Mouse (Mus musculus): ENCODE results near the gene Zfp446. TPM values are rescaled to one million over a fixed set of nuclear protein-coding genes. Genes with fewer than 3 reads are reported as not detected.
A peak's percentile ranks its signal among the peaks of the same experiment; 100 is the strongest.

The Zfp446 gene
- polyA plus RNA-seq, 1 experiment from 2014 or later = 3.9 TPM

DNA sequence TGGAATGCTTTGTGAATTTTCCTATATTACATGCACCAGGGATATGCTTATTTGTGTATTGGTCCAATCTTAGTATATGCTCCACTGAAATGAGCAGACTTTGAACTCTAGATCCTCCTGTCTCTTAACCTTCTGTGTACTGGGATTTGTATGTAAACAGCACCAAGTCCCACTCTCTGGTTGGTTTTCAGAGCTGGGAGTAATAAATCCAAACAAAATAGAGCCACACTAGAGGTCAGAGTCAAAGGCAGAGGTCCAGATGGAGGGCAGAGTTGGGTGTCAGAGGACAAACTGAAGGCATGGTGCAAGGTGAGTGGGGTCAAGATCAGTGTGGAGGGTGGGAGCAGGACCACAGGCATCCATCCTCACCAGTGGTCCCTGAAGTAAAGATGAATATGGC lies 18.2 kb downstream of the Zfp446 start:
- no peak overlapping the region for H3K4me3 ChIP-seq (ENCODE audit: low read depth, low read length)
- H3K9me3 ChIP-seq (ENCODE audit: low read length) = no peaks in the 10 kb centered on the region
- TF ChIP-seq EP300 (IDR thresholded peaks at IDR 0.05) = no peak
- no peak for TF ChIP-seq CTCF (IDR thresholded peaks at IDR 0.05)
- H3K27ac ChIP-seq (ENCODE audit: low read length) = no peak overlapping the region
- H3K4me2 ChIP-seq (replicated peaks; ENCODE audit: low read depth, low read length) = no peak overlapping the region
- no peak for ATAC-seq
- H3K27me3 ChIP-seq (replicated peaks; ENCODE audit: insufficient read depth, low read length) = no peaks in the 10 kb centered on the region
- no peaks in the 10 kb centered on the region for H3K4me1 ChIP-seq (ENCODE audit: insufficient read depth, low read depth, low read length)
- no peaks in the 10 kb centered on the region for H3K36me3 ChIP-seq (ENCODE audit: insufficient read depth, low read length)
- H3K9ac ChIP-seq (replicated peaks; ENCODE audit: low read depth) = no peak overlapping the region
- DNase-seq (ENCODE audit: low spot score) = no peak

DNA sequence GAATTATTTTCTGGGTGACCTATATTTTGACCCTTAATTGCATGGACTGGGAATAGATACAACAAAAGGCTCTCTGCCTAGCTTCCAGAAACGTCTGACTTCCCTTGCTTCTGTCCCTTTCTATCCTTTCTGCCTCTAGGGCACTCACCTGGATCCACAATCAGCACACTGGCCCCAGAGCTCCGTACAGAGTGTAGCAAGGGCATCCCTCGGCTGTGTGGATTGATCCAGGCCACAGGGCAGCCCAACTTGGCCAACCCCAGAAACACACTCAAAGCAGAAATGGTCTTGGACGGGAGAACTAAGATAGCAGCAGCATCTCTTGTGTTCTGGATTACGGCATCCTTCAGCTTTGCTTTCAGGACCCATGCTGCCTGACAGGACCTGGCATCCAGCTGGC lies 19.6 kb downstream of the Zfp446 start:
- no peak overlapping the region for H3K4me3 ChIP-seq (ENCODE audit: low read depth, low read length)
- no peak overlapping the region for H3K9ac ChIP-seq (replicated peaks; ENCODE audit: low read depth)
- no peaks in the 10 kb centered on the region for H3K27me3 ChIP-seq (replicated peaks; ENCODE audit: insufficient read depth, low read length)
- TF ChIP-seq EP300 (IDR thresholded peaks at IDR 0.05) (no peak), CTCF (IDR thresholded peaks at IDR 0.05) (no peak)
- no peak overlapping the region for H3K4me2 ChIP-seq (replicated peaks; ENCODE audit: low read depth, low read length)
- no peak for ATAC-seq
- 66% methylated on average over 5 of the region's 5 CpGs for WGBS
- H3K36me3 ChIP-seq (ENCODE audit: insufficient read depth, low read length) = no peaks in the 10 kb centered on the region
- H3K9me3 ChIP-seq (ENCODE audit: low read length) = no peaks in the 10 kb centered on the region
- no peak overlapping the region for H3K27ac ChIP-seq (ENCODE audit: low read length)
- no peaks in the 10 kb centered on the region for H3K4me1 ChIP-seq (ENCODE audit: insufficient read depth, low read depth, low read length)
- DNase-seq (ENCODE audit: low spot score) = no peak

DNA sequence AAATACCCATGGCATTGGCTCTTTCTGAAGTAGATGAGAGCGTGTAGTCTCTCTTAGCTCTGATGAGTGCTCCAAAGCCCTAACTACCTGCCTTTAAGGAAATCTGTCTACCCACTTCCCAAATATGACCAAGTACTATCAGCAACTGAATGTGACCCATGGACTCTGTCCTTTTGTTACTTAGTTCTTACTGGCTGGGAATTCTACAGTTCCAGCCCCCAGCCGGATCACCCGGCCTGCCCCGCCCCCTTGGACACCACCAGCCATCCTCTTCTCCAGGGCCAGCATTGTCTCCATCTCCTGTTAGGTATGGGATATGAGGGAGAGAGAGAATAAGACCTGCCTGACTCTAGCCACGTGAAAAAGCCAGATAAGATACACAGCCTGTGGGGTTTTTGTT lies 20.4 kb downstream of the Zfp446 start, which contains the start of gene Slc27a5:
Gene Slc27a5 (minus strand): TSS at position 140 of the 400 bp plus-strand sequence.
- Histone ChIP-seq H3K36me3 (ENCODE audit: insufficient read depth, low read length) (no peaks in the 10 kb centered on the region), H3K9ac (replicated peaks; ENCODE audit: low read depth) (no peak within 1 kb of the TSS), H3K4me1 (ENCODE audit: insufficient read depth, low read depth, low read length) (no peaks in the 10 kb centered on the region), H3K9me3 (ENCODE audit: low read length) (no peaks in the 10 kb centered on the region), H3K27me3 (replicated peaks; ENCODE audit: insufficient read depth, low read length) (no peaks in the 10 kb centered on the region), H3K4me2 (replicated peaks; ENCODE audit: low read depth, low read length) (no peak within 1 kb of the TSS), H3K4me3 (ENCODE audit: low read depth, low read length) (no peak within 1 kb of the TSS), H3K27ac (ENCODE audit: low read length) (no peak within 1 kb of the TSS)
- 78% methylated on average over 5 of the region's 5 CpGs for WGBS
- TF ChIP-seq EP300 (IDR thresholded peaks at IDR 0.05) = no peak
- no peak for TF ChIP-seq CTCF (IDR thresholded peaks at IDR 0.05)
- ATAC-seq = no peak
- no peak for DNase-seq (ENCODE audit: low spot score)

GRCm38 (mm10) chr7:12998851-12999250 lies 21.2 kb downstream of the Zfp446 start, which contains the start of gene Trim28:
Gene Trim28, plus strand, starts transcription at chr7:12999114.
- H3K4me3 ChIP-seq (ENCODE audit: low read depth, low read length) = no peak within 1 kb of the TSS
- no peaks in the 10 kb centered on the region for H3K4me1 ChIP-seq (ENCODE audit: insufficient read depth, low read depth, low read length)
- no peak within 1 kb of the TSS for H3K4me2 ChIP-seq (replicated peaks; ENCODE audit: low read depth, low read length)
- no peak for TF ChIP-seq EP300 (IDR thresholded peaks at IDR 0.05)
- TF ChIP-seq CTCF (IDR thresholded peaks at IDR 0.05) = no peak
- ATAC-seq (no peak), DNase-seq (ENCODE audit: low spot score) (no peak)
- H3K27me3 ChIP-seq (replicated peaks; ENCODE audit: insufficient read depth, low read length) = no peaks in the 10 kb centered on the region
- H3K9ac ChIP-seq (replicated peaks; ENCODE audit: low read depth) = no peak within 1 kb of the TSS
- no peaks in the 10 kb centered on the region for H3K36me3 ChIP-seq (ENCODE audit: insufficient read depth, low read length)
- WGBS = 79% methylated on average over 3 of the region's 3 CpGs
- no peak within 1 kb of the TSS for H3K27ac ChIP-seq (ENCODE audit: low read length)
- no peaks in the 10 kb centered on the region for H3K9me3 ChIP-seq (ENCODE audit: low read length)

- no peaks in the 10 kb centered on the region for H3K9me3 ChIP-seq (ENCODE audit: low read length)
- 50% methylated on average over 1 of the region's 1 CpGs for WGBS
- no peak for DNase-seq (ENCODE audit: low spot score)
Observed at GRCm38 (mm10) chr7:13001584-13001983, 23.9 kb downstream of the Zfp446 start.

GRCm38 (mm10) chr7:13003380-13003779 lies 25.7 kb downstream of the Zfp446 start:
- H3K9me3 ChIP-seq (ENCODE audit: low read length) = no peaks in the 10 kb centered on the region
- TF ChIP-seq CTCF (IDR thresholded peaks at IDR 0.05) = 0 out of 2 replicates have a peak, but pooled peaks have one; percentile 19
- TF ChIP-seq EP300 (IDR thresholded peaks at IDR 0.05) = no peak
- 72% methylated on average over 5 of the region's 5 CpGs for WGBS

More at GRCm38 (mm10) chr7:13001584-13001983, 23.9 kb downstream of the Zfp446 start:
- Histone ChIP-seq H3K4me3 (ENCODE audit: low read depth, low read length) (no peak overlapping the region), H3K9ac (replicated peaks; ENCODE audit: low read depth) (no peak overlapping the region), H3K27me3 (replicated peaks; ENCODE audit: insufficient read depth, low read length) (no peaks in the 10 kb centered on the region), H3K27ac (ENCODE audit: low read length) (no peak overlapping the region), H3K4me1 (ENCODE audit: insufficient read depth, low read depth, low read length) (no peaks in the 10 kb centered on the region), H3K4me2 (replicated peaks; ENCODE audit: low read depth, low read length) (no peak overlapping the region), H3K36me3 (ENCODE audit: insufficient read depth, low read length) (no peaks in the 10 kb centered on the region)
- no peak for TF ChIP-seq EP300 (IDR thresholded peaks at IDR 0.05)
- TF ChIP-seq CTCF (IDR thresholded peaks at IDR 0.05) = no peak
- no peak for ATAC-seq

DNA sequence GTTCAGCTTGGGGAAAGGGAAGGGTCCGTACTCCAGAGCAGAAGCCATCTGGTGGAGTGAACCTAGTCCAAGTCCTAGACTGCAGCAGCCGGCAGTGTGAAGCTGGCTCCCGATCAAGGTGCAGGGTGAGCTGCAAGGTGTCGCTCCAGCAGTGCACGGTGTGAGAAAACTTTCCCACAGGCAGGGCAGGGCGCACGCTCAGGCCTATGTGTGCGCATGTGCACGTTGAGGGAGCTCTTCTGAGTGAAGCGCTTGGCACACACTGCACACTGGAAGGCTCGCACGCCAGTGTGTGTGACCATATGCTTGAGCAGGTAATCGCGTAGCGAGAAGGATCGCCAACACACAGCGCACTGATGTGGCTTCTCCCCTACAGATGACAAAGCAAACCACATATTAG lies 28.4 kb downstream of the Zfp446 start:
- ATAC-seq (no peak), DNase-seq (ENCODE audit: low spot score) (no peak)
- H3K36me3 ChIP-seq (ENCODE audit: insufficient read depth, low read length) = no peaks in the 10 kb centered on the region
- H3K9me3 ChIP-seq (ENCODE audit: low read length) = no peaks in the 10 kb centered on the region
- no peak overlapping the region for H3K27ac ChIP-seq (ENCODE audit: low read length)
- no peak overlapping the region for H3K9ac ChIP-seq (replicated peaks; ENCODE audit: low read depth)
- H3K27me3 ChIP-seq (replicated peaks; ENCODE audit: insufficient read depth, low read length) = no peaks in the 10 kb centered on the region
- no peak overlapping the region for H3K4me2 ChIP-seq (replicated peaks; ENCODE audit: low read depth, low read length)
- peaks cover 7% of the 10 kb centered on the region; the same call in 1 of the 2 replicates for H3K4me1 ChIP-seq (ENCODE audit: insufficient read depth, low read depth, low read length)
- H3K4me3 ChIP-seq (ENCODE audit: low read depth, low read length) = no peak overlapping the region
- TF ChIP-seq EP300 (IDR thresholded peaks at IDR 0.05) (no peak), CTCF (IDR thresholded peaks at IDR 0.05) (no peak)
- WGBS = 88% methylated on average over 17 of the region's 17 CpGs

More at GRCm38 (mm10) chr7:13003380-13003779, 25.7 kb downstream of the Zfp446 start:
- Histone ChIP-seq H3K27ac (ENCODE audit: low read length) (no peak overlapping the region), H3K4me2 (replicated peaks; ENCODE audit: low read depth, low read length) (no peak overlapping the region), H3K4me1 (ENCODE audit: insufficient read depth, low read depth, low read length) (no peaks in the 10 kb centered on the region), H3K4me3 (ENCODE audit: low read depth, low read length) (no peak overlapping the region), H3K36me3 (ENCODE audit: insufficient read depth, low read length) (no peaks in the 10 kb centered on the region), H3K27me3 (replicated peaks; ENCODE audit: insufficient read depth, low read length) (no peaks in the 10 kb centered on the region), H3K9ac (replicated peaks; ENCODE audit: low read depth) (no peak overlapping the region)
- ATAC-seq (no peak), DNase-seq (ENCODE audit: low spot score) (no peak)

All from lung, postnatal 0 days (tissue).